8 mouse cellular contexts compared by ENCODE assay signal in the genomic region with DNA sequence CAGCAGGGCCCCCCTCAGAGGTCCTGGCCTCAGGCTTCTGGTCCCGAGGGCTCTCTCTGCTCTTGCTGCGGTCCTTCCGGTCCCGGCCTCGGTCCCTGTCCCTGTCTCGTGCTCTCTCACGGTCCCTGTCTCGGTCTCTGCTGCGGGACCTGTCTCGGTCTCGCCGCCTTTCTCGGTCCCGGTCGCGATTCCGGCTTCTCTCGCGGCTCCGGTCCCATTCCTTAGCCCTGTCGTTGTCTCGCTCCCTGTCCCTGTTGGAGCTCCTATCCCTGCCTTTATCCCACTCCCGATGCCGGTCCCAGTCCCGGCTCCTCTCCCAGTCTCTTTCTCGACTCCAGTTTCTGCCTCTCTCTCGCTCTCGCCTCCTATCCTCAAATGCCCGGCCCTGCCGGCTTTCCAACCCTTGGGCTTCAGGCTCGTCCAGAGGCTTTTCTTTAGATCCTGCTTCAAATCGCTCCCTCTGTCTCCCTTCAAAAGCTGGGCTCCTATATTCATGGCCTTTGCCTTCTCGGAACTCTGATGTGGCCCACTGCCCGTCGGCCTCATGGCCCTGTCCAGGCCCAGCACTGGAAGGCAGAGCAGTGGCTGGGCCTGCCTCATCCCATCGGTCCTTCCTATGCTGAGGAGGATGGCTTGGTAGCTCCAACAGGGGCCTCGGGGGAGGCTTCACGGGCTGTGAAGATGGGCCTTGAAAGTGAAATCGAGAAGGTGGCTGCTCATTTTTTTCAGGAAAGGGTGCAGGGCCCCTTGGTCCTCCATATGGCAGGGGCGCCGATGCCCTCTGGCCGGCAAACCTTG. TPM values are rescaled to one million over a fixed set of nuclear protein-coding genes. Genes with fewer than 3 reads are reported as not detected.
A peak's percentile ranks its signal among the peaks of the same experiment; 100 is the strongest.
DNase-seq lines count a peak whose midpoint lies in the region; ATAC-seq lines count a peak whose summit lies in the region.

No protein-coding gene starts in this region.

- WGBS in forebrain, embryonic 13.5 days, result 30% methylated on average over 42 of the region's 42 CpGs
- 30% methylated on average over 42 of the region's 42 CpGs for WGBS in limb, embryonic 13.5 days

- H3K4me1 ChIP-seq in forebrain, embryonic 13.5 days, result peaks cover 10% of the 10 kb centered on the region; the same call in 1 of the 2 replicates
- peaks cover 10% of the 10 kb centered on the region; the same call in 1 of the 2 replicates for H3K4me1 ChIP-seq in limb, embryonic 13.5 days

- no peaks in the 10 kb centered on the region for H3K9me3 ChIP-seq in forebrain, embryonic 13.5 days (replicated peaks)
- H3K9me3 ChIP-seq in limb, embryonic 13.5 days, result no peaks in the 10 kb centered on the region

- H3K27me3 ChIP-seq in forebrain, embryonic 13.5 days, result no peaks in the 10 kb centered on the region
- H3K27me3 ChIP-seq in limb, embryonic 13.5 days, result no peaks in the 10 kb centered on the region; the same call in 1 of the 2 replicates

- peak overlapping the region; percentile 16 for H3K4me3 ChIP-seq in forebrain, embryonic 13.5 days
- H3K4me3 ChIP-seq in limb, embryonic 13.5 days, result peak overlapping the region; percentile 18; the same call in 1 of the 2 replicates

- H3K27ac ChIP-seq in forebrain, embryonic 13.5 days, result no peak overlapping the region
- H3K27ac ChIP-seq in limb, embryonic 13.5 days, result no peak overlapping the region

- peak; percentile 19 for DNase-seq in cerebellum, adult 11-12 months
- DNase-seq in cerebellum, adult 11 months, result no peak
- DNase-seq in Muller cell, postnatal 12 days (ENCODE audit: inconsistent ontology term), result peak; percentile 11
- peak; percentile 52 for DNase-seq in testis, postnatal 14 days (ENCODE audit: low spot score)
- no peak for DNase-seq in urinary bladder, postnatal 36 days (ENCODE audit: low spot score in 2 of 2)
- no peak for DNase-seq in yolk sac, embryonic 10.5 days (ENCODE audit: low spot score)

- 0 out of 2 replicates have a peak, but pooled peaks have one; percentile 4 for ATAC-seq in forebrain, embryonic 13.5 days
- ATAC-seq in limb, embryonic 13.5 days (ENCODE audit: low FRiP score, low read depth), result no peak

- H3K9ac ChIP-seq in forebrain, embryonic 13.5 days, result peak overlapping the region; percentile 60
- peak overlapping the region; percentile 55 for H3K9ac ChIP-seq in limb, embryonic 13.5 days

- H3K4me2 ChIP-seq in forebrain, embryonic 13.5 days, result peak overlapping the region; percentile 44
- peak overlapping the region; percentile 54 for H3K4me2 ChIP-seq in limb, embryonic 13.5 days (replicated peaks)

- peaks cover 28% of the 10 kb centered on the region for H3K36me3 ChIP-seq in forebrain, embryonic 13.5 days (ENCODE audit: poor library complexity, severe bottlenecking)
- peaks cover 19% of the 10 kb centered on the region for H3K36me3 ChIP-seq in limb, embryonic 13.5 days

RNA-seq across cellular contexts. Expression of gene Tcfl5, which starts 17.0 kb away (rescaled TPM):
- polyA plus RNA-seq in forebrain, embryonic 13.5 days (2015; fragmentation: Nextera tagmentation; extraction: Ambion mirVana), result 0.08 TPM in 1 of 2 replicates, not detected in the other
- polyA plus RNA-seq in limb, embryonic 13.5 days (2015; fragmentation: Nextera tagmentation; extraction: Ambion mirVana), result 0.55 and 0.59 TPM in 2 replicates

RNA-seq across cellular contexts. Expression of gene Dido1, which starts 50.2 kb away (rescaled TPM):
- 33.4 and 35.7 TPM in 2 replicates for polyA plus RNA-seq in forebrain, embryonic 13.5 days (2015; fragmentation: Nextera tagmentation; extraction: Ambion mirVana)
- polyA plus RNA-seq in limb, embryonic 13.5 days (2015; fragmentation: Nextera tagmentation; extraction: Ambion mirVana), result 30.4 and 31.5 TPM in 2 replicates

RNA-seq across cellular contexts. Expression of gene Gid8, which starts 50.4 kb away (rescaled TPM):
- polyA plus RNA-seq in forebrain, embryonic 13.5 days (2015; fragmentation: Nextera tagmentation; extraction: Ambion mirVana), result 55.3 and 56.3 TPM in 2 replicates
- 63.0 and 63.8 TPM in 2 replicates for polyA plus RNA-seq in limb, embryonic 13.5 days (2015; fragmentation: Nextera tagmentation; extraction: Ambion mirVana)

Comparison
In these comparisons a context has a peak if more than half of its experiments do, and no peak if none do; other contexts are left out.
1. DNase-seq: peak in cerebellum, adult 11-12 months (single experiment), Muller cell, postnatal 12 days (single experiment) and testis, postnatal 14 days (single experiment); none in cerebellum, adult 11 months (single experiment), urinary bladder, postnatal 36 days (0 of 2) and yolk sac, embryonic 10.5 days (single experiment).